Mouse (Mus musculus) heart, embryonic 14.5 days (tissue): ENCODE data around the gene Vmn2r65. TPM values are rescaled to one million over a fixed set of nuclear protein-coding genes. Genes with fewer than 3 reads are reported as not detected.

Source experiments
- ATAC-seq: fragments of 200-750 bp; cut with Nextera tagmentation; 2 replicates; pipeline ENCODE4 v1.8.0; 2017; ENCODE audit warnings: low read depth, moderate TSS enrichment; ENCODE audit not compliant: insufficient number of reproducible peaks, insufficient read depth, low FRiP score
- H3K27ac ChIP-seq, 2 experiments: fragments of 200-500 bp in 1 of 2; fragments of 300-500 bp in 1 of 2; sonication (generic) in 1 of 2; replicated peaks in 1 of 2; 2 replicates each; pipeline ENCODE4 v1.5.1; 2012 to 2014; ENCODE audit warnings: low read depth in 2 of 2, low read length in 2 of 2, control low read depth in 1 of 2, mild to moderate bottlenecking in 1 of 2, mixed read lengths in 1 of 2; ENCODE audit not compliant: control insufficient read depth in 1 of 2, insufficient read depth in 1 of 2
- H3K27me3 ChIP-seq: fragments of 300-500 bp; sonication (generic); 2 replicates; pipeline ENCODE4 v1.6.1; 2014; ENCODE audit warnings: mild to moderate bottlenecking, low read length, control low read depth; ENCODE audit not compliant: control insufficient read depth, insufficient read depth
- H3K36me3 ChIP-seq: fragments of 300-500 bp; sonication (generic); 2 replicates; pipeline ENCODE4 v1.6.1; 2014; ENCODE audit warnings: mild to moderate bottlenecking, control low read depth, low read length, mixed read lengths; ENCODE audit not compliant: control insufficient read depth, insufficient read depth
- H3K4me1 ChIP-seq, 2 experiments: fragments of 200-500 bp in 1 of 2; fragments of 300-500 bp in 1 of 2; sonication (generic) in 1 of 2; 2 replicates each; pipeline ENCODE4 v1.6.1; 2012 to 2014; ENCODE audit warnings: low read length in 2 of 2, control low read depth in 1 of 2, mixed read lengths in 1 of 2; ENCODE audit not compliant: control insufficient read depth in 2 of 2, insufficient read depth in 2 of 2
- H3K4me2 ChIP-seq: fragments of 300-500 bp; sonication (generic); 2 replicates; pipeline ENCODE4 v1.6.1; 2014; ENCODE audit warnings: mild to moderate bottlenecking, low read length
- H3K4me3 ChIP-seq, 2 experiments: fragments of 200-500 bp in 1 of 2; fragments of 300-500 bp in 1 of 2; sonication (generic) in 1 of 2; 2 replicates each; pipeline ENCODE4 v1.5.1; 2012 to 2014; ENCODE audit warnings: low read length in 2 of 2, mild to moderate bottlenecking in 2 of 2, control low read depth in 1 of 2, low read depth in 1 of 2, moderate library complexity in 1 of 2; ENCODE audit not compliant: control insufficient read depth in 1 of 2, insufficient read depth in 1 of 2
- H3K9ac ChIP-seq: fragments of 300-500 bp; sonication (generic); 2 replicates; pipeline ENCODE4 v1.6.1; 2014; ENCODE audit warnings: mild to moderate bottlenecking, low read length
- H3K9me3 ChIP-seq: fragments of 300-500 bp; sonication (generic); 2 replicates; pipeline ENCODE4 v1.6.1; 2016; ENCODE audit warnings: low read length, control low read depth; ENCODE audit not compliant: control insufficient read depth
- WGBS: fragments of 180-500 bp; shearing (Covaris S2); extraction: QIAGEN DNeasy Blood & Tissue Kit; methylation state at CpG from one replicate; pipeline ENCODE4 v1.1.7; 2014; 5-methylcytosine and 5-hydroxymethylcytosine counted together
- polyA plus RNA-seq: library from polyadenylated mRNA; unstranded; fragments of >200 nt; fragmentation: Nextera tagmentation; extraction: Ambion mirVana; gene quantifications from 2 replicates; pipeline ENCODE4 v1.2.1, GENCODE M21; 2014

The Vmn2r65 gene
- not detected in 2 replicates for polyA plus RNA-seq

DNA sequence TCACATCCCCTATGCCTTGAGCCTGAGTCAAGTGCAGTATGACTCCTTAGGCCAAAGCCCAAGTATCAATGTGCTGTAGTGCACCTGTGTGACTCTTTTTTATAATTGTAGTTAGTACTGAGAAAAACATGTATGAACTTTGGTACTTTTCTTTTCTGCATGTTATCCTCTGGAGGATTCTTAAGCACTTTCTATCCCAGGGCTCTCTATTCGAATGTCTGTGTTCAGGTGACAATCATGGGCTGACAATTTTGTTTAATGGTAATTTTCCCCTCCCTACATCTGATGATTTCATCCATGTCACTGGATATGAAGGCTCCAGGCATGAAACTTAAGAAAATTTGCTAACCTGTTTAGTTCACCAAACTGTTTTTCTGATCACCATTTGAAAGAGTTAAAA is at the start of gene Vmn2r65:
Vmn2r65 (minus strand) TSS at position 101 of the 400 bp plus-strand sequence.
- Histone ChIP-seq H3K4me1 (no peaks in the 10 kb centered on the region), H3K36me3 (no peaks in the 10 kb centered on the region), H3K4me3 (no peak within 1 kb of the TSS), H3K27ac (no peak within 1 kb of the TSS), H3K9ac (no peak within 1 kb of the TSS), H3K9me3 (peaks cover 3% of the 10 kb centered on the region; the same call in 1 of the 2 replicates), H3K4me2 (no peak within 1 kb of the TSS), H3K27me3 (no peaks in the 10 kb centered on the region)
- 37% methylated on average over 1 of the region's 1 CpGs for WGBS
- ATAC-seq = no peak

DNA sequence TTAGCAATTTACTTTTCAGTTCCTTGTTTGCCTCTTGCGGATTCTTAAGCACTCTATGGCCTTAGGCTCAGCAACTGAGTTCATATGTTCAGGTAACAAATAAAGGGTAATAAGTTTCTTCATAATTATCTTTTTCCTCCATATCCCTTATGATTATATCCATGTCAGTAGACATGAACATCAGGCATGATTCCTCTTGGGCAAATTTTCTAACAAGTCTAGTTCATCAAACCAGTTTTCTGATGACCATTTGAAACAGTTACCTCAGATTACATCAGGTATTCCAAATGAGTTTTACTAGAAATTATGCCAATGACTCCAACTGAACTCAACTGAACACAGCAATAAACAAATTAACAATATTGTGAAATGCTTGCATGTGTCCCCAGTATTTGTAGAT is 48.3 kb upstream of the Vmn2r65 start, which contains the start of gene Vmn2r66:
Vmn2r66 (minus strand) TSS at position 101 of the 400 bp plus-strand sequence.
- 62% methylated on average over 1 of the region's 1 CpGs for WGBS
- no peak within 1 kb of the TSS for H3K4me3 ChIP-seq
- no peak for ATAC-seq
- H3K27ac ChIP-seq = no peak within 1 kb of the TSS
- H3K4me1 ChIP-seq = no peaks in the 10 kb centered on the region
- no peaks in the 10 kb centered on the region for H3K27me3 ChIP-seq
- H3K4me2 ChIP-seq = no peak within 1 kb of the TSS
- H3K9me3 ChIP-seq = no peaks in the 10 kb centered on the region
- H3K9ac ChIP-seq = no peak within 1 kb of the TSS
- no peaks in the 10 kb centered on the region for H3K36me3 ChIP-seq

- Histone ChIP-seq H3K27ac (no peak overlapping the region), H3K36me3 (no peaks in the 10 kb centered on the region), H3K4me2 (no peak overlapping the region), H3K9me3 (peaks cover 1% of the 10 kb centered on the region; the same call in 1 of the 2 replicates), H3K9ac (no peak overlapping the region), H3K27me3 (no peaks in the 10 kb centered on the region), H3K4me3 (no peak overlapping the region), H3K4me1 (no peaks in the 10 kb centered on the region)
- ATAC-seq = no peak
- 52% methylated on average over 2 of the region's 2 CpGs for WGBS
These were observed 32.8 kb upstream of the Vmn2r65 start for GRCm38 (mm10) chr7:84996694-84997093.

Other genes starting within 250 kb of the Vmn2r65 start
- not detected in 2 replicates for gene Olfr291, start 110.6 kb downstream of the Vmn2r65 start, polyA plus RNA-seq
- gene Vmn2r66, start 48.2 kb upstream of the Vmn2r65 start, polyA plus RNA-seq = not detected in 2 replicates
- gene Vmn2r67, start 191.9 kb upstream of the Vmn2r65 start, polyA plus RNA-seq = not detected in 2 replicates